Mouse (Mus musculus) induced T-regulatory cell, adult 2 months (primary cell): ENCODE data around the gene Csmd2.

Experiments used
- DNase-seq: peaks from one replicate; pipeline ENCODE4 v3.0.0-alpha.2; 2012; ENCODE audit warnings: low read depth

Csmd2 gene

GRCm38 (mm10) chr4:128613326-128613725 lies 625.7 kb downstream of the Csmd2 start:
- DNase-seq, result peak; percentile 82

GRCm38 (mm10) chr4:128615761-128616160 lies 628.1 kb downstream of the Csmd2 start:
- DNase-seq, result peak; percentile 25
